8 mouse cellular contexts compared by ENCODE assay signal in the genomic region with DNA sequence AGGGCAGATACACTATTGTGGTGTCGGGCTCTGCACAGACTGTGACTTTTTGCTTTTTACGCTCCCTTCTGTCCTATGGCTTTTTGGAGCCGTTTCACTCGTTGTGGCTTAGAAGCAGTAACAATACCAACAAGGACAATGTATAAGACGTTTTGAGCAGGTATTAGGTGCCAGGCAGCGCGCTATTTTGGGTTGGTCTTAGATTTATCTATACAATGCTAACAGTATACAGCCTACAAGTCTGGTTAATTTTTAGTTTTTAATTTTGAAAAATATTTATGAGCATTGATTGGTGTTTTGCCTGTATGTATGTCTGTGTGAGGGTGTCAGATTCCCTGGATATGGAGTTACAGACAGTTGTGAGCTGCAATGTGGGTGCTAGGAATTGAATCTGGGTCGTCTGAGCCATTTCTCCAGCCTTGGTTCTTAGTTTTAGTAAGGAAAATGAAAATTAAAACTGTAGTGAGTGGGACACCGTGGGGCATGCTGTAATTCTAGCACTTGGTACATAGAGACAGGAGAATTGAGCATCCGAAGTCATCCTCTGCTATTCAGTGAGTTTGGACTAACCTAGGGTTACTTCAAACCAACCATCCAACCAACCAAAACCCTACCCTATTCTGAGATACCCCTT. TPM values are rescaled to one million over a fixed set of nuclear protein-coding genes. Genes with fewer than 3 reads are reported as not detected.
DNase-seq lines count a peak whose midpoint lies in the region; ATAC-seq and TF ChIP-seq lines count a peak whose summit lies in the region.

No protein-coding gene starts in this region.

- H3K9ac ChIP-seq in kidney, postnatal 0 days (ENCODE audit: low read depth, low read length), result peak overlapping the region; percentile 32; the same call in 1 of the 2 replicates
- peak overlapping the region; percentile 66 for H3K9ac ChIP-seq in hindbrain, embryonic 16.5 days (ENCODE audit: low read depth, low read length)

- 13% methylated on average over 10 of the region's 10 CpGs for WGBS in kidney, postnatal 0 days
- 12% methylated on average over 10 of the region's 10 CpGs for WGBS in hindbrain, embryonic 16.5 days

- no peaks in the 10 kb centered on the region for H3K36me3 ChIP-seq in kidney, postnatal 0 days (ENCODE audit: insufficient read depth, low read length)
- 0 out of 2 replicates have a peak, but pooled peaks cover 3% of the 10 kb centered on the region for H3K36me3 ChIP-seq in hindbrain, embryonic 16.5 days (ENCODE audit: control insufficient read depth, insufficient read depth, low read length)
- peaks cover 3% of the 10 kb centered on the region for H3K36me3 ChIP-seq in myocyte (ENCODE audit: control insufficient read depth, insufficient read depth)

- H3K4me3 ChIP-seq in kidney, postnatal 0 days (replicated peaks; ENCODE audit: low read depth, low read length), result peak overlapping the region; percentile 80
- H3K4me3 ChIP-seq in cortical plate, adult 2 months (ENCODE audit: insufficient read depth, low read length), result peak overlapping the region; percentile 51
- H3K4me3 ChIP-seq in hindbrain, embryonic 16.5 days (ENCODE audit: low read length), result peak overlapping the region; percentile 69
- H3K4me3 ChIP-seq in myocyte, result peak overlapping the region; percentile 88

- H3K27me3 ChIP-seq in kidney, postnatal 0 days (ENCODE audit: insufficient read depth, low read length), result no peaks in the 10 kb centered on the region
- peaks cover 5% of the 10 kb centered on the region for H3K27me3 ChIP-seq in hindbrain, embryonic 16.5 days (replicated peaks; ENCODE audit: control insufficient read depth, insufficient read depth, low read length)
- peaks cover 10% of the 10 kb centered on the region for H3K27me3 ChIP-seq in myocyte (ENCODE audit: control insufficient read depth, insufficient read depth, insufficient read length)

- H3K27ac ChIP-seq in kidney, postnatal 0 days, result peak overlapping the region; percentile 55; the same call in 1 of the 2 replicates
- H3K27ac ChIP-seq in cortical plate, adult 2 months (ENCODE audit: insufficient read depth, low read length), result 0 out of 2 replicates have a peak overlapping the region, but pooled peaks have one; percentile 12
- H3K27ac ChIP-seq in hindbrain, embryonic 16.5 days (ENCODE audit: low read depth, low read length), result peak overlapping the region; percentile 76

- H3K79me2 ChIP-seq in myocyte (ENCODE audit: control insufficient read depth, insufficient read depth), result peaks cover 20% of the 10 kb centered on the region

- peak; percentile 11; the same call in 1 of the 2 replicates for ATAC-seq in kidney, postnatal 0 days (replicated peaks; ENCODE audit: low FRiP score, low read depth)
- ATAC-seq in hindbrain, embryonic 16.5 days, result peak; percentile 66; the same call in 1 of the 2 replicates

- peak overlapping the region; percentile 30 for H3ac ChIP-seq in myocyte (ENCODE audit: control insufficient read depth, insufficient read length)

- no peak for DNase-seq in kidney, postnatal 0 days (ENCODE audit: low spot score)
- DNase-seq in kidney, postnatal 10 days, result no peak
- no peak for DNase-seq in frontal cortex, postnatal 10 days (ENCODE audit: low spot score in 2 of 2)
- DNase-seq in right cerebral cortex, postnatal 10 days (ENCODE audit: low spot score in 2 of 2), result no peak
- DNase-seq in cerebellum, adult 11-12 months, result no peak

- peaks cover 3% of the 10 kb centered on the region; the same call in 1 of the 2 replicates for H3K4me1 ChIP-seq in kidney, postnatal 0 days (replicated peaks; ENCODE audit: insufficient read depth, low read length)
- H3K4me1 ChIP-seq in cortical plate, adult 2 months (ENCODE audit: control insufficient read depth, insufficient read depth, low read length), result no peaks in the 10 kb centered on the region
- peaks cover 13% of the 10 kb centered on the region for H3K4me1 ChIP-seq in hindbrain, embryonic 16.5 days (ENCODE audit: control insufficient read depth, insufficient read depth, low read depth, low read length)

- no peak for TF ChIP-seq POLR2A in cortical plate, adult 2 months (IDR thresholded peaks at IDR 0.05; ENCODE audit: extremely low read depth, insufficient read depth, low read length)
- no peak for TF ChIP-seq POLR2A in myocyte (IDR thresholded peaks at IDR 0.05; ENCODE audit: insufficient read length, low read depth)

- H3K4me2 ChIP-seq in kidney, postnatal 0 days (ENCODE audit: low read length), result peak overlapping the region; percentile 85
- H3K4me2 ChIP-seq in hindbrain, embryonic 16.5 days (ENCODE audit: low read length), result peak overlapping the region; percentile 85
- H3K4me2 ChIP-seq in myocyte (ENCODE audit: low read depth), result peak overlapping the region; percentile 92

- H3K9me3 ChIP-seq in kidney, postnatal 0 days (replicated peaks; ENCODE audit: low read length), result no peaks in the 10 kb centered on the region
- no peaks in the 10 kb centered on the region for H3K9me3 ChIP-seq in hindbrain, embryonic 16.5 days (ENCODE audit: control insufficient read depth, low read length)

- no peak for TF ChIP-seq CTCF in kidney, postnatal 0 days (IDR thresholded peaks at IDR 0.05; ENCODE audit: low read depth)
- TF ChIP-seq CTCF in cortical plate, adult 2 months (IDR thresholded peaks at IDR 0.05; ENCODE audit: extremely low read depth, insufficient read depth, low read length), result no peak

TF ChIP-seq in myocyte, 11 proteins besides CTCF, POLR2A, EP300 and RAD21:
- TF ChIP-seq USF1 (IDR thresholded peaks at IDR 0.05; ENCODE audit: low read depth) (no peak), CEBPB (IDR thresholded peaks at IDR 0.05; ENCODE audit: insufficient read depth, poor library complexity, severe bottlenecking) (no peak), E2F4 (IDR thresholded peaks at IDR 0.05; ENCODE audit: insufficient read depth) (no peak), SRF (IDR thresholded peaks at IDR 0.05; ENCODE audit: control insufficient read depth, insufficient read length, low read depth) (no peak), POLR2AphosphoS2 (IDR thresholded peaks at IDR 0.05; ENCODE audit: insufficient read length, low read depth) (no peak), MYOG (IDR thresholded peaks at IDR 0.05; ENCODE audit: control insufficient read depth in 1 of 3, insufficient read depth in 1 of 3, insufficient read length in 2 of 3, low read depth in 2 of 3) (no peak), REST (IDR thresholded peaks at IDR 0.05; ENCODE audit: insufficient read depth, insufficient read length) (no peak), TCF12 (IDR thresholded peaks at IDR 0.05; ENCODE audit: insufficient read depth, poor library complexity, severe bottlenecking) (no peak), TCF3 (IDR thresholded peaks at IDR 0.05; ENCODE audit: insufficient read length, low read depth) (no peak), MAX (IDR thresholded peaks at IDR 0.05; ENCODE audit: low read depth) (no peak), MYOD1 (IDR thresholded peaks at IDR 0.05; ENCODE audit: control insufficient read depth in 1 of 3, insufficient read length in 2 of 3, low read depth in 2 of 3) (no peak)

RNA-seq across cellular contexts. Expression of a gene that starts 0.6 kb away (rescaled TPM):
- 18.6 and 22.1 TPM in 2 replicates for polyA plus RNA-seq in kidney, postnatal 0 days (2015; fragmentation: Nextera tagmentation; extraction: Ambion mirVana)
- 24.1 and 26.1 TPM in 2 replicates for polyA plus RNA-seq in cortical plate, adult 2 months (2012; rRNA removed)
- 31.8 and 35.0 TPM in 2 replicates for polyA plus RNA-seq in hindbrain, embryonic 16.5 days (2015; fragmentation: Nextera tagmentation; extraction: Ambion mirVana)
- 13.3 TPM for polyA plus RNA-seq in myocyte (2012; fragmentation: generic; extraction: Trizol)

RNA-seq across cellular contexts. Expression of a gene that starts 14.3 kb away (rescaled TPM):
- polyA plus RNA-seq in kidney, postnatal 0 days (2015; fragmentation: Nextera tagmentation; extraction: Ambion mirVana), result 0.26 TPM in 1 of 2 replicates, not detected in the other
- polyA plus RNA-seq in cortical plate, adult 2 months (2012; rRNA removed), result not detected in 2 replicates
- polyA plus RNA-seq in hindbrain, embryonic 16.5 days (2015; fragmentation: Nextera tagmentation; extraction: Ambion mirVana), result not detected in 2 replicates
- 0.06 TPM for polyA plus RNA-seq in myocyte (2012; fragmentation: generic; extraction: Trizol)

RNA-seq across cellular contexts. Expression of a gene that starts 15.6 kb away (rescaled TPM):
- 0.08 and 0.37 TPM in 2 replicates for polyA plus RNA-seq in kidney, postnatal 0 days (2015; fragmentation: Nextera tagmentation; extraction: Ambion mirVana)
- polyA plus RNA-seq in cortical plate, adult 2 months (2012; rRNA removed), result 0.06 TPM in 1 of 2 replicates, not detected in the other
- not detected in 2 replicates for polyA plus RNA-seq in hindbrain, embryonic 16.5 days (2015; fragmentation: Nextera tagmentation; extraction: Ambion mirVana)
- polyA plus RNA-seq in myocyte (2012; fragmentation: generic; extraction: Trizol), result not detected

RNA-seq across cellular contexts. Expression of a gene that starts 43.5 kb away (rescaled TPM):
- 0.08 TPM in 1 of 2 replicates, not detected in the other for polyA plus RNA-seq in kidney, postnatal 0 days (2015; fragmentation: Nextera tagmentation; extraction: Ambion mirVana)
- polyA plus RNA-seq in cortical plate, adult 2 months (2012; rRNA removed), result 0.08 TPM in 1 of 2 replicates, not detected in the other
- polyA plus RNA-seq in hindbrain, embryonic 16.5 days (2015; fragmentation: Nextera tagmentation; extraction: Ambion mirVana), result 0.15 and 0.19 TPM in 2 replicates
- polyA plus RNA-seq in myocyte (2012; fragmentation: generic; extraction: Trizol), result not detected

RNA-seq across cellular contexts. Expression of a gene that starts 45.4 kb away (rescaled TPM):
- polyA plus RNA-seq in kidney, postnatal 0 days (2015; fragmentation: Nextera tagmentation; extraction: Ambion mirVana), result 1,237 and 1,429 TPM in 2 replicates
- 755 and 827 TPM in 2 replicates for polyA plus RNA-seq in cortical plate, adult 2 months (2012; rRNA removed)
- 711 and 802 TPM in 2 replicates for polyA plus RNA-seq in hindbrain, embryonic 16.5 days (2015; fragmentation: Nextera tagmentation; extraction: Ambion mirVana)
- 773 TPM for polyA plus RNA-seq in myocyte (2012; fragmentation: generic; extraction: Trizol)

Comparison
In these comparisons a context has a peak if more than half of its experiments do, and no peak if none do; other contexts are left out.
1. H3K27ac ChIP-seq: peak in every context shown above with its lines; median percentile 76 in hindbrain, embryonic 16.5 days; 55 in kidney, postnatal 0 days; 12 in cortical plate, adult 2 months.